Mouse (Mus musculus): ENCODE measurements at regions not wholly inside any gene's neighbourhood (a gene's known extent, or its start where the extent isn't known, plus 50 kb on each side); places are given as distances from the start of the nearest gene placed in this dataset.

DNA sequence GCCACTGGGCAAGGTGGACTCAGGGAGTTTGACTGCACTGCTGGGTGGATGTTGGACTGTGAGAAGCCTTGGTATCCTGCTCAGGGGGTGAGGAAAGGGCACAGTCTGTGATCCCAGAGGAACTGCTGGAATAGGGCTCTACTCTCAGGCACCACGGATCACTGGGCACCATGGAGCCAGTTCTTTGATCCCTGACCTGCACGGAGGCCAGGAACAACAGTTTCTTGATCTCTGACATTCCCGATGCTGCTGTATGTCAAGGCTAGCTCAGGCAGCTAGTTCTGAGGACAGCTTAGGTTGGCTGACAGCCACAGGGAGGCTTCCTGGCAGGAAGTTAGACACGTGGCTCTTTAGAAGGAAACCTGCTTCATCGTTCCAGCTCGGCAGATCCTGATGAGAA is 289.5 kb upstream of the Slit2 start:
- Histone ChIP-seq H3K36me3 (replicated peaks) (no peaks in the 10 kb centered on the region), H3K4me3 (ENCODE audit: low read depth, low read length) (no peak overlapping the region), H3K27me3 (ENCODE audit: insufficient read depth, low read length) (peaks cover 4% of the 10 kb centered on the region; the same call in 1 of the 2 replicates), H3K9me3 (replicated peaks) (no peaks in the 10 kb centered on the region), H3K4me1 (ENCODE audit: insufficient read depth, low read depth, low read length) (no peaks in the 10 kb centered on the region)
- DNase-seq (ENCODE audit: low spot score) (no peak), ATAC-seq (ENCODE audit: extremely low read depth, insufficient number of reproducible peaks, low FRiP score, poor library complexity, severe bottlenecking) (no peak)
- TF ChIP-seq GATA2 (IDR thresholded peaks at IDR 0.05; ENCODE audit: borderline replicate concordance, low read depth, low read length): no peak
- TF ChIP-seq POLR2AphosphoS5 (IDR thresholded peaks at IDR 0.05; ENCODE audit: insufficient replicate concordance, low read depth, low read length): no peak
- no peak for TF ChIP-seq TAL1 (conservative IDR thresholded peaks at IDR 0.05; ENCODE audit: low read depth, low read length)
- TF ChIP-seq CTCF (IDR thresholded peaks at IDR 0.05; ENCODE audit: low read depth, low read length): no peak
- TF ChIP-seq GATA1 (IDR thresholded peaks at IDR 0.05; ENCODE audit: borderline replicate concordance, low read length): no peak

DNA sequence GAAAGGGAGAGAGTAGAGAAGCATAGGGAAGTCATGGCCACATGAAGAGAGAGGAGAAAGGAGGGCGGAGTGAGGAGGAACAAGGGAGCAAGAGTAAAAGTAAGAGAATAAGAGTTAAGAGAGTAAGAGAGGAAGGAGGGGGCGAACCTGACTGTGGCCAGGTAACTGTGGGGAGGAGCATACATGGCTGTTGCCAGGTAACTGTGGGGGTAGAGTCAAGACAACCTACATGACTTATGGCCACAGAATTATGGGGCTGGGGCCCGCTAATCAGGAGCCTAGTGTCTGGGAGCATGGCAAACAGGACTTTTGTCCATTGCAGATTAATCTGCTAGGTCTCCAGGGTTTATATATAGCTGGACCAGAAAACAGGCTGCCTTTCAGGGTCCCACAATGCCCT is 289.0 kb upstream of the Slit2 start:
- no peak for ATAC-seq (ENCODE audit: extremely low read depth, insufficient number of reproducible peaks, low FRiP score, poor library complexity, severe bottlenecking)
- H3K27me3 ChIP-seq (ENCODE audit: insufficient read depth, low read length): peaks cover 4% of the 10 kb centered on the region; the same call in 1 of the 2 replicates
- H3K4me3 ChIP-seq (ENCODE audit: low read depth, low read length): no peak overlapping the region
- no peaks in the 10 kb centered on the region for H3K36me3 ChIP-seq (replicated peaks)
- H3K4me1 ChIP-seq (ENCODE audit: insufficient read depth, low read depth, low read length): no peaks in the 10 kb centered on the region
- DNase-seq (ENCODE audit: low spot score): no peak
- no peaks in the 10 kb centered on the region for H3K9me3 ChIP-seq (replicated peaks)
- TF ChIP-seq TAL1 (conservative IDR thresholded peaks at IDR 0.05; ENCODE audit: low read depth, low read length): no peak
- no peak for TF ChIP-seq CTCF (IDR thresholded peaks at IDR 0.05; ENCODE audit: low read depth, low read length)

DNA sequence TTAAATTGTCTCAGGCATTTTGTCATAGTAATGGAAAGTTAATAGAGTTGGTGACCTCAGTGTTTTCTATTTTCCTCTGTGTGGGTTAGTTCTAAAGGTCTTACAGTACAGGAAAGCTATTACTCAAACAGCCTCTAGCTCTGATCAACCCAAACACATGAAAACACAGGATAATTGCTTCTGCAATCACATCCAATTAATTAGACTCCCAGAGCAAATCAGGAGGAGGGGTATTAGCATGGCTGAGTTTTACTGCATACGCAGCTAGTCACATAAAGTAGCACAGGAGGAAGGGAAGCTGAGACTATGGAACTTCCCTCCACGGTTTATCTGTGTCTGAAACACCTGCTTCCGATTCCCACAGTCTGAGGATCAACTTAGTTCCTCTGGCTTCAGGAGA is 288.3 kb upstream of the Slit2 start:
- TF ChIP-seq POLR2AphosphoS5 (IDR thresholded peaks at IDR 0.05; ENCODE audit: insufficient replicate concordance, low read depth, low read length) (no peak), GATA1 (IDR thresholded peaks at IDR 0.05; ENCODE audit: borderline replicate concordance, low read length) (no peak), GATA2 (IDR thresholded peaks at IDR 0.05; ENCODE audit: borderline replicate concordance, low read depth, low read length) (no peak), TAL1 (conservative IDR thresholded peaks at IDR 0.05; ENCODE audit: low read depth, low read length) (no peak), CTCF (IDR thresholded peaks at IDR 0.05; ENCODE audit: low read depth, low read length) (no peak)
- H3K4me3 ChIP-seq (ENCODE audit: low read depth, low read length): no peak overlapping the region
- ATAC-seq (ENCODE audit: extremely low read depth, insufficient number of reproducible peaks, low FRiP score, poor library complexity, severe bottlenecking) (no peak), DNase-seq (ENCODE audit: low spot score) (no peak)
- no peaks in the 10 kb centered on the region for H3K9me3 ChIP-seq (replicated peaks)
- H3K27me3 ChIP-seq (ENCODE audit: insufficient read depth, low read length): peaks cover 4% of the 10 kb centered on the region; the same call in 1 of the 2 replicates
- no peaks in the 10 kb centered on the region for H3K36me3 ChIP-seq (replicated peaks)
- no peaks in the 10 kb centered on the region for H3K4me1 ChIP-seq (ENCODE audit: insufficient read depth, low read depth, low read length)

DNA sequence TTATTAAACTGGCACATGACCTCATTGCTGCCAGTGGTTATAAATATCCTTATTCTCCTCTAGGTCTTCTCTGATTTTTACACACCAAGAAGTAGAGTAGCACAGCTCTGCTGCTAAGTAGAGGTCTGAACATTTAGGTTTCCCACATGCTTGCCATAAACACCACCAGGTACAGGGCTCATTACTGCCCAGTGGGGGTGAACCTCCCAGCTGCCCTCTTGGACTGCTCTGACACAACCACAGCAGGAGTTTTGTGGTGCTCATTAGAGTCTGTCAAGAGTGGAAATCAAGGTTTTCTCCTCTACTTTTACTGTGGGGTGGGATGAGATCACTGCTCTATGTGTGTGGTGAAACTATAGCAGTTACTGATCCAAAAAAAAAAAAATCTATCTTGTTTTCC is 271.4 kb upstream of the Slit2 start:
- no peaks in the 10 kb centered on the region for H3K36me3 ChIP-seq (replicated peaks)
- H3K4me3 ChIP-seq (ENCODE audit: low read depth, low read length): no peak overlapping the region
- DNase-seq (ENCODE audit: low spot score): no peak
- H3K9me3 ChIP-seq (replicated peaks): no peaks in the 10 kb centered on the region
- H3K4me1 ChIP-seq (ENCODE audit: insufficient read depth, low read depth, low read length): no peaks in the 10 kb centered on the region
- ATAC-seq (ENCODE audit: extremely low read depth, insufficient number of reproducible peaks, low FRiP score, poor library complexity, severe bottlenecking): no peak
- H3K27me3 ChIP-seq (ENCODE audit: insufficient read depth, low read length): no peaks in the 10 kb centered on the region
- TF ChIP-seq GATA2 (IDR thresholded peaks at IDR 0.05; ENCODE audit: borderline replicate concordance, low read depth, low read length) (no peak), CTCF (IDR thresholded peaks at IDR 0.05; ENCODE audit: low read depth, low read length) (no peak), POLR2AphosphoS5 (IDR thresholded peaks at IDR 0.05; ENCODE audit: insufficient replicate concordance, low read depth, low read length) (no peak), GATA1 (IDR thresholded peaks at IDR 0.05; ENCODE audit: borderline replicate concordance, low read length) (no peak), TAL1 (conservative IDR thresholded peaks at IDR 0.05; ENCODE audit: low read depth, low read length) (no peak)

DNA sequence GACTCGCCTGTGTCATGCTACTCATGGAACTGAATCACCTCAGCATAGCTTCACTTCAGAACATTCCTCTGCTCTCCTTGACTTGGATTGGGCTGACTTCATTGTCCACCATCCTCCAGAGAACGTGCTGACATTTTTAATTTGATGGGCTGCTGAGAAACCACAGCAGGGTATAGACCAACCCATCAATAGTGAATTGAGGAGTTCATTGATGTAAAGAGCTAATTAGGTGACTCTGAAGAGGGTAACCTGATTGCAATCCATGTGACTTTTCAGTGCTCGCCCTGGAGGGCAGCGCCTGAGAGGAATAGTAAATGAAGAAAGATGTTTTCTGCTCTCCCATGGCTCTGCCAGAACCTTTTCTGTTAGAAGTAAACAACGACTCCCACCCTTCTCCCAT is 268.6 kb upstream of the Slit2 start:
- no peaks in the 10 kb centered on the region for H3K4me1 ChIP-seq (ENCODE audit: insufficient read depth, low read depth, low read length)
- H3K9me3 ChIP-seq (replicated peaks): no peaks in the 10 kb centered on the region
- DNase-seq (ENCODE audit: low spot score) (no peak), ATAC-seq (ENCODE audit: extremely low read depth, insufficient number of reproducible peaks, low FRiP score, poor library complexity, severe bottlenecking) (no peak)
- no peaks in the 10 kb centered on the region for H3K27me3 ChIP-seq (ENCODE audit: insufficient read depth, low read length)
- no peak for TF ChIP-seq TAL1 (conservative IDR thresholded peaks at IDR 0.05; ENCODE audit: low read depth, low read length)
- no peak for TF ChIP-seq POLR2AphosphoS5 (IDR thresholded peaks at IDR 0.05; ENCODE audit: insufficient replicate concordance, low read depth, low read length)
- TF ChIP-seq GATA2 (IDR thresholded peaks at IDR 0.05; ENCODE audit: borderline replicate concordance, low read depth, low read length): no peak
- TF ChIP-seq GATA1 (IDR thresholded peaks at IDR 0.05; ENCODE audit: borderline replicate concordance, low read length): no peak
- no peak for TF ChIP-seq CTCF (IDR thresholded peaks at IDR 0.05; ENCODE audit: low read depth, low read length)
- H3K4me3 ChIP-seq (ENCODE audit: low read depth, low read length): no peak overlapping the region
- H3K36me3 ChIP-seq (replicated peaks): no peaks in the 10 kb centered on the region

DNA sequence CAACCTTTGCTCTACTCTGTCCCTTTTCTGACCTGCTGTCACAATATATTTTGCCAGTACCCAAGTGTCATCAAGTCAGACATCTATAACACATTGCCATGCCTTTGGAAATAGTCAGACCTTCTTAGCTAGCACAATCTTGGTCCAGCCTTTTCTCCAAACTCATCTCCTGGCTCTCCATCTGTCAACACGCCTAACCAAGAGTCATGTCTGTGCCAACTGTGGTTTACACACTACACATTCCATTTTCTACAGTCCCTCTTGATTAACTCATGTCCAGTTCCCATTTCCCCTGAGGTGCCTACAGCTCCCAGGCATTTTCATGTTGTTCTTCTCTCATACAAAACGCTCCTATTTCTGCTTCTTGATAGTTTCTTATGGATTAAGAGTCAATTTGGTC is 258.0 kb upstream of the Slit2 start:
- DNase-seq (ENCODE audit: low spot score) (no peak), ATAC-seq (ENCODE audit: extremely low read depth, insufficient number of reproducible peaks, low FRiP score, poor library complexity, severe bottlenecking) (no peak)
- Histone ChIP-seq H3K9me3 (replicated peaks) (no peaks in the 10 kb centered on the region), H3K27me3 (ENCODE audit: insufficient read depth, low read length) (no peaks in the 10 kb centered on the region), H3K36me3 (replicated peaks) (no peaks in the 10 kb centered on the region), H3K4me1 (ENCODE audit: insufficient read depth, low read depth, low read length) (no peaks in the 10 kb centered on the region), H3K4me3 (ENCODE audit: low read depth, low read length) (no peak overlapping the region)
- TF ChIP-seq GATA1 (IDR thresholded peaks at IDR 0.05; ENCODE audit: borderline replicate concordance, low read length) (no peak), POLR2AphosphoS5 (IDR thresholded peaks at IDR 0.05; ENCODE audit: insufficient replicate concordance, low read depth, low read length) (no peak), GATA2 (IDR thresholded peaks at IDR 0.05; ENCODE audit: borderline replicate concordance, low read depth, low read length) (no peak), CTCF (IDR thresholded peaks at IDR 0.05; ENCODE audit: low read depth, low read length) (no peak), TAL1 (conservative IDR thresholded peaks at IDR 0.05; ENCODE audit: low read depth, low read length) (no peak)

DNA sequence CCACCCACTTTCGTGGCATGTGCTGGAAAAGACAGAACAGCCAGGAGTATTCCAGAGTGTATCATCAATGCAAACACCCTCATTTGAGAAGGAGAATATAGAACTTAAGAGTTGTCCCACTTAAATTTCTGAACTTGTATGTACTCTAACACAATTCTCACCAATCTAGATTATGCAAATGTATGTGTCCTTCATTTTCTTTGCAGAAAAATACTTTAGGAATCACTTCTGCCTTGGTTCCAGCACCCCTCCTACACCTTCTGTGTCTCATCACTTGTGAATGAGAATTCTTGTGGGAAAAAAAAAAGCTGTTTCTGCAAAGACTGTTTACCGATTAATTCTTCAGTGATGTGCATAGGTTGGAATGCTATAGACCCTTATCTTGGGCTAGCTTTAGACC is 240.2 kb upstream of the Slit2 start:
- DNase-seq (ENCODE audit: low spot score) (no peak), ATAC-seq (ENCODE audit: extremely low read depth, insufficient number of reproducible peaks, low FRiP score, poor library complexity, severe bottlenecking) (no peak)
- TF ChIP-seq CTCF (IDR thresholded peaks at IDR 0.05; ENCODE audit: low read depth, low read length): no peak
- TF ChIP-seq TAL1 (conservative IDR thresholded peaks at IDR 0.05; ENCODE audit: low read depth, low read length): no peak
- TF ChIP-seq POLR2AphosphoS5 (IDR thresholded peaks at IDR 0.05; ENCODE audit: insufficient replicate concordance, low read depth, low read length): no peak
- no peak for TF ChIP-seq GATA2 (IDR thresholded peaks at IDR 0.05; ENCODE audit: borderline replicate concordance, low read depth, low read length)
- TF ChIP-seq GATA1 (IDR thresholded peaks at IDR 0.05; ENCODE audit: borderline replicate concordance, low read length): no peak
- Histone ChIP-seq H3K4me1 (ENCODE audit: insufficient read depth, low read depth, low read length) (no peaks in the 10 kb centered on the region), H3K36me3 (replicated peaks) (no peaks in the 10 kb centered on the region), H3K4me3 (ENCODE audit: low read depth, low read length) (no peak overlapping the region), H3K9me3 (replicated peaks) (no peaks in the 10 kb centered on the region), H3K27me3 (ENCODE audit: insufficient read depth, low read length) (no peaks in the 10 kb centered on the region)
